8 mouse cellular contexts compared by ENCODE assay signal in genomic region chr13:93303563-93304250, GRCm38 (mm10). TPM values are rescaled to one million over a fixed set of nuclear protein-coding genes. Genes with fewer than 3 reads are reported as not detected.
A peak's percentile ranks its signal among the peaks of the same experiment; 100 is the strongest.
DNase-seq lines count a peak whose midpoint lies in the region; ATAC-seq and TF ChIP-seq lines count a peak whose summit lies in the region.

No protein-coding gene starts in this region.

- peak; percentile 96 for ATAC-seq in G1E (ENCODE audit: extremely low read depth, insufficient number of reproducible peaks, low FRiP score, poor library complexity, severe bottlenecking)
- ATAC-seq in forebrain, embryonic 16.5 days: peak; percentile 97
- ATAC-seq in lung, embryonic 14.5 days (ENCODE audit: insufficient read depth): peak; percentile 96

- peak; percentile 97 for TF ChIP-seq POLR2A in olfactory bulb, adult 2 months (IDR thresholded peaks at IDR 0.05; ENCODE audit: insufficient read depth, low read depth, low read length)
- TF ChIP-seq POLR2A in thymus, adult 2 months (IDR thresholded peaks at IDR 0.05; ENCODE audit: control insufficient read depth, extremely low read depth, insufficient read depth, low read length, poor library complexity): peak; percentile 67

- under 1% methylated on average over 67 of the region's 90 CpGs for WGBS in forebrain, embryonic 16.5 days
- WGBS in lung, embryonic 14.5 days: under 1% methylated on average over 66 of the region's 90 CpGs
- under 1% methylated on average over 87 of the region's 90 CpGs for WGBS in olfactory bulb, adult 2 months
- WGBS in thymus, adult 2 months: under 1% methylated on average over 66 of the region's 90 CpGs

- peak overlapping the region; percentile 93 for H3K4me3 ChIP-seq in G1E (ENCODE audit: low read depth, low read length)
- H3K4me3 ChIP-seq in forebrain, embryonic 16.5 days (replicated peaks; ENCODE audit: low read length): peak overlapping the region; percentile 84
- H3K4me3 ChIP-seq in layer of hippocampus, adult 2 months: peak overlapping the region; percentile 93
- peak overlapping the region; percentile 86 for H3K4me3 ChIP-seq in lung, embryonic 14.5 days (ENCODE audit: low read depth, low read length)
- peak overlapping the region; percentile 89 for H3K4me3 ChIP-seq in olfactory bulb, adult 2 months (ENCODE audit: insufficient read depth, low read depth, low read length)
- H3K4me3 ChIP-seq in thymus, adult 2 months (ENCODE audit: control insufficient read depth, insufficient read depth, low read length): peak overlapping the region; percentile 75

- no peak; the same call in 1 of the 2 replicates for TF ChIP-seq CTCF in G1E (IDR thresholded peaks at IDR 0.05; ENCODE audit: low read depth, low read length)
- peak; percentile 63 for TF ChIP-seq CTCF in layer of hippocampus, adult 2 months (conservative IDR thresholded peaks at IDR 0.05)
- TF ChIP-seq CTCF in lung, embryonic 14.5 days (IDR thresholded peaks at IDR 0.05; ENCODE audit: low read depth): peak; percentile 39
- TF ChIP-seq CTCF in olfactory bulb, adult 2 months (IDR thresholded peaks at IDR 0.05; ENCODE audit: insufficient read depth, low read depth, low read length): no peak
- peak; percentile 10; the same call in 1 of the 2 replicates for TF ChIP-seq CTCF in thymus, adult 2 months (IDR thresholded peaks at IDR 0.05; ENCODE audit: borderline replicate concordance, control insufficient read depth, extremely low read depth, insufficient read depth, low read length, poor library complexity)

- no peaks in the 10 kb centered on the region for H3K9me3 ChIP-seq in G1E (replicated peaks)
- no peaks in the 10 kb centered on the region for H3K9me3 ChIP-seq in forebrain, embryonic 16.5 days (ENCODE audit: control insufficient read depth, low read length)
- H3K9me3 ChIP-seq in lung, embryonic 14.5 days (ENCODE audit: low read depth, low read length): no peaks in the 10 kb centered on the region

- peaks cover 2% of the 10 kb centered on the region for H3K36me3 ChIP-seq in G1E (replicated peaks)
- no peaks in the 10 kb centered on the region for H3K36me3 ChIP-seq in forebrain, embryonic 16.5 days (ENCODE audit: control insufficient read depth, insufficient read depth)
- no peaks in the 10 kb centered on the region for H3K36me3 ChIP-seq in lung, embryonic 14.5 days (ENCODE audit: insufficient read depth)
- H3K36me3 ChIP-seq in thymus, adult 2 months (ENCODE audit: control insufficient read depth, insufficient read depth, low read length): no peaks in the 10 kb centered on the region

- H3K9ac ChIP-seq in forebrain, embryonic 16.5 days (replicated peaks; ENCODE audit: low read depth, low read length): peak overlapping the region; percentile 93
- peak overlapping the region; percentile 79 for H3K9ac ChIP-seq in lung, embryonic 14.5 days

- H3K4me2 ChIP-seq in forebrain, embryonic 16.5 days (ENCODE audit: low read length): peak overlapping the region; percentile 83
- H3K4me2 ChIP-seq in lung, embryonic 14.5 days: peak overlapping the region; percentile 84

- H3K27me3 ChIP-seq in G1E (ENCODE audit: insufficient read depth, low read length): no peaks in the 10 kb centered on the region
- no peaks in the 10 kb centered on the region for H3K27me3 ChIP-seq in forebrain, embryonic 16.5 days (replicated peaks; ENCODE audit: control insufficient read depth, insufficient read depth, low read length)
- H3K27me3 ChIP-seq in lung, embryonic 14.5 days (ENCODE audit: insufficient read depth, low read length): no peaks in the 10 kb centered on the region
- no peaks in the 10 kb centered on the region; the same call in 1 of the 2 replicates for H3K27me3 ChIP-seq in thymus, adult 2 months (ENCODE audit: control insufficient read depth, insufficient read depth, low read length)

- intact Hi-C loops in heart, postnatal 36 days (cut with DNase I): loop anchor here (2.0 kb wide), 3 partner anchors 113 to 309 kb away; partner anchors contain the start of gene Jmy

- H3K27ac ChIP-seq in forebrain, embryonic 16.5 days (ENCODE audit: low read length): peak overlapping the region; percentile 98
- peak overlapping the region; percentile 100 for H3K27ac ChIP-seq in layer of hippocampus, adult 2 months
- H3K27ac ChIP-seq in lung, embryonic 14.5 days (ENCODE audit: low read depth): peak overlapping the region; percentile 91
- peak overlapping the region; percentile 99 for H3K27ac ChIP-seq in olfactory bulb, adult 2 months (ENCODE audit: insufficient read depth, low read depth, low read length)
- H3K27ac ChIP-seq in thymus, adult 2 months (ENCODE audit: control insufficient read depth, insufficient read depth, low read length): peak overlapping the region; percentile 34; the same call in 1 of the 2 replicates

- DNase-seq in G1E (ENCODE audit: low spot score): peak; percentile 83
- DNase-seq in cerebellum, adult 18-20 months: peak; percentile 98
- peak; percentile 97 to 98 for DNase-seq in heart, postnatal 36 days
- peak; percentile 97 to 98 for DNase-seq in layer of hippocampus, adult 2 months (ENCODE audit: low spot score in 2 of 2)
- peak; percentile 97 for DNase-seq in lung, embryonic 14.5 days
- peak; percentile 97 for DNase-seq in thymus, adult 2 months

- peaks cover 40% of the 10 kb centered on the region for H3K4me1 ChIP-seq in G1E (ENCODE audit: insufficient read depth, low read depth, low read length)
- peaks cover 28% of the 10 kb centered on the region for H3K4me1 ChIP-seq in forebrain, embryonic 16.5 days (replicated peaks; ENCODE audit: control insufficient read depth, insufficient read depth, low read length)
- H3K4me1 ChIP-seq in lung, embryonic 14.5 days (ENCODE audit: insufficient read depth): peaks cover 3% of the 10 kb centered on the region; the same call in 1 of the 2 replicates
- H3K4me1 ChIP-seq in olfactory bulb, adult 2 months (ENCODE audit: control insufficient read depth, insufficient read depth, low read length): no peaks in the 10 kb centered on the region
- peaks cover 2% of the 10 kb centered on the region; the same call in 1 of the 2 replicates for H3K4me1 ChIP-seq in thymus, adult 2 months (replicated peaks; ENCODE audit: control insufficient read depth, insufficient read depth, low read length)

RNA-seq across cellular contexts. Expression of gene Homer1, which starts 4.3 kb away (rescaled TPM):
- total RNA-seq in G1E (2014; fragmentation: Nextera tagmentation) (20.9 and 24.5 TPM in 2 replicates), G1E (2017) (27.4 and 30.4 TPM in 2 replicates)
- polyA plus RNA-seq in G1E (2012): 5.3 and 6.1 TPM in 2 replicates
- polyA plus RNA-seq in forebrain, embryonic 16.5 days (2015; fragmentation: Nextera tagmentation; extraction: Ambion mirVana): 15.7 and 17.0 TPM in 2 replicates
- 10 to 100 TPM; 49.5 to 66.8 TPM for total RNA-seq in heart, postnatal 36 days (2021)
- total RNA-seq in layer of hippocampus, adult 2 months (2021): 100 to 1,000 TPM; 163 to 171 TPM
- 5.8 and 6.4 TPM in 2 replicates for polyA plus RNA-seq in lung, embryonic 14.5 days (2014; fragmentation: Nextera tagmentation; extraction: Ambion mirVana)
- 235 TPM in 1 of 2 replicates, not detected in the other for polyA plus RNA-seq in olfactory bulb, adult 2 months (2012; ENCODE audit: insufficient read depth, insufficient read length, low replicate concordance, missing spikeins)
- 2.5 and 3.5 TPM in 2 replicates for polyA plus RNA-seq in thymus, adult 2 months (2012; rRNA removed)

Comparison
In these comparisons a context has a peak if more than half of its experiments do, and no peak if none do; other contexts are left out.
1. Peak in every context shown above with its lines: DNase-seq, ATAC-seq, H3K4me3 ChIP-seq and H3K27ac ChIP-seq.
2. CTCF ChIP-seq: peak in layer of hippocampus, adult 2 months (single experiment), lung, embryonic 14.5 days (single experiment) and thymus, adult 2 months (single experiment); none in G1E (single experiment) and olfactory bulb, adult 2 months (single experiment).
3. H3K27ac ChIP-seq: peak in every context shown above with its lines; median percentile 100 in layer of hippocampus, adult 2 months; 99 in olfactory bulb, adult 2 months; 98 in forebrain, embryonic 16.5 days; 91 in lung, embryonic 14.5 days; 34 in thymus, adult 2 months.